Mouse (Mus musculus) ovary, postnatal 14 days (tissue): Measurements from ENCODE around the gene Gsap.
"Not testable (repeated sequence)": the region's sequence is repeated elsewhere in the genome, so short reads cannot be mapped to it uniquely, and the experiment has no call there.

Experiments
- DNase-seq: peaks from one replicate; pipeline ENCODE4 v3.0.0; 2022; ENCODE audit warnings: low spot score

Gsap gene

DNA sequence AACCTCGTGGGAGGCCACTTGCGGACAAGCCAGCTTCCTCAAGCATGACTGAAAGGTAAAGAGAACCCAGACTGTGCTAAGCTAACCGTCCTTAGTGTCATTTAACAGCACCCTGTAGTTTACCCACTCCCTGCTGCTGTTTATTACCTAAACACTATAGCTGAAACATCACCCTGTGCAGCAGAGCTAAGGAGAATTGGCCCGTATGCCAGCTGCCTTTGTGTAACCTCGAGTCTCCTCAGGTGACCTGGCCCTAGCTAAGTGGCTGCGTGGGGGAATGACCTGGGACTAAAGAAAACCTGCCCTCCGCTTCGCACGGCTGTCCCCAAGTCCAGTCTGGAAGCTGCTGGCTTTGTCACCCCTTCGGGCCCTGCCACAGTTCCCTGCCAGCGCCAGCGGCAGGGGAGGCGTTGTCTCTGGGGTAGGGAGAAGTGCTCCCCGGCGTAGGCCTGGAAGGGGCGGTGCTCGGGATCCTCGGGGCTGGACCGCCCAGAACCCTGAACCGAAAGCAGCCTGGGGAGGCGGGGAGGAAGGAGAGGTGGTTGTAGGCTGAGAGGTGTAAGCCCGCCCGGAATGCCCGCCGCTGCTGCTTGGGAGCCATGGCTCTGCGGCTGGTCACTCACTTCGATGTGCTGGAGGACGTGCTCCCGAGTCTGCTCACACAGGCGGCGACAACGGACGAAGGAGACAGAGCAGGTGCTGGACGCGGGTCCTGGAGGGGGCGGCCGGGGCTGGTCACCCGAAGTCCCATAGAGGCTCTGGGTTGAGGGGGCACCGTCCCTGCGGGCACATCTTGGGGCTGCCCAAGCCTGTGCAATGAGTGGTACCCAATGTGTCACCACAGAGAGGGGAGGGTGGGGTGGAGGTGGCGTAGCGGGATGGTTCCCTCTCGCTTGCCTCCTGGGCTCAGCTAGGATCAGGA, at the start of gene Gsap:
Gene Gsap, plus strand, starts transcription at position 492 of the 922 bp plus-strand sequence.
- peak; percentile 46 for DNase-seq

DNA sequence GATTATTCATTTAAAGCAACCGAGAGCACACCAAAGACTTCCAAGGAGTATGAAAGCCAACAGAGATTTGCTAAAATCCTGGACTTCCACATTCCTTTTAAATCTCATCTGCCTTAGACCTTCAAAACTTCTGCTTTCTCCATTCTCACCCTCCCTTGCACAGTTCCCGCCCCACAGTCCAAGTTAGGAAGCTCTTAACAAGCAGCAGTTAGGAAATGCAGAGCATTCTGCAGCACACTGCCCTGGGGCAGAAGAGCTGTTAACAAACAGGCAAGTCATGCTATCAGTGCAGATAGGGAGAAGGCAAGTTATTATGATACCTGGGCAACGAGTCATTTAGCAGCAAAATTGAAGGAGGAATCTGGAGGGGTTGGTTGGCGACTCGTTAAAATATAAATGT, 49.5 kb upstream of the Gsap start:
- no peak for DNase-seq

DNA sequence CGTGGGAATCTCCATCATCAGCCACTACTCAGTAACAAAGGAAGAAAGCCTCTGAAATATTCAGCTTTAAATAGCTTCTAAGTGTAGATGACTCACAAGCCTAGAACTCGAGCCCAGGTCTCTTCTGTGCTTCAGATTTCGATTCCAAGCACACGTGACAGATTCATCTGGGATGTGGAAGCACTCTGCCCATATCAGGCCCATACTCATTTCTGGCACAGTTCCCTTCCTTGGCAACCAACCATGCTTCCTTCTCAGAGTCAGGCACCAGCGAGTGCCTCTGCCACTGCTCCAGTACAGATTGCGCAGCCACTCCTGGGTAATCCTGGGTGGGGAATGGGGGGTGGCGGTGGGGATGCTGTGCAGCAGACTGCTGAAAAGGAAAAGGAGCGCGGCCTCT, 46.5 kb upstream of the Gsap start:
- DNase-seq: peak; percentile 39

DNA sequence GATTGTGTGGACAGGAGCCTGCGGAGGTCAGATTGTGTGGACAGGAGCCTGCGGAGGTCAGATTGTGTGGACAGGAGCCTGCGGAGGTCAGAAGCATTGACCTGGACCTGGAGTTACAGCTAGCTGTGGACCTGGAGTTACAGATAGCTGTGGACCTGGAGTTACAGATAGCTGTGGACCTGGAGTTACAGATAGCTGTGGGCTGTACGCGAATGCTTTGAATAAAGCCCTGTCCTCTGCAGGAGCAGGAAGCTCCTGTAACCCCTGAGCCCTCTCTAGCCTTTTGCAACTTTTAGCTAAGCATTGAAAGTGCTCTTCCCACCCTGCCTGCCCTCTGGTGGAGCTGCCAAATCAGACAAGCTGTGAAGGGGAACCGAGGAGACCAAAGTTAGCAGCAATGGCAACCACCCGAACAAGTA, 44.9 kb upstream of the Gsap start:
- not testable (repeated sequence) for DNase-seq

GRCm38 (mm10) chr5:21141626-21142025, 44.4 kb upstream of the Gsap start:
- no peak for DNase-seq

GRCm38 (mm10) chr5:21143032-21143431, 43.0 kb upstream of the Gsap start:
- no peak for DNase-seq

GRCm38 (mm10) chr5:21144506-21145169, 41.4 kb upstream of the Gsap start:
- no peak for DNase-seq

DNA sequence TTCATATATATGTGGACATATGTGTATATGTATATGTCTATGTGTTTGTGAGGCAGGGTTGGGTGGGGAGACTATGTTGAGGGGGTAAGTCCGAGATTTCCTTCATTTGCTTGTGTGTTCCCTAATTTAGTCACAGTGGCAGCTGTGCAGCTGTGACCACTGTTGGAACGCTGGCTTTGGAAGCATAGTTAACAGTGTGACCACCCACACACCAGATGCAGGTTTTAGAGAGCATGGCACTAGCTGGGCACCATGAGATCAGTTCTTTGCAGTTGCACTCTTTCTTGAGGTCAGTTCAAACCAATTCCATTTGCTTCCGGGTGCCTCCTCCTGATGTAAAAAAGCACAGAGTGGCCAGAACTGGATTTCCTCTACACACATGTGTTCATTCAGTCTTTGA, 37.7 kb upstream of the Gsap start:
- no peak for DNase-seq

GRCm38 (mm10) chr5:21153672-21154071, 32.4 kb upstream of the Gsap start:
- no peak for DNase-seq

DNA sequence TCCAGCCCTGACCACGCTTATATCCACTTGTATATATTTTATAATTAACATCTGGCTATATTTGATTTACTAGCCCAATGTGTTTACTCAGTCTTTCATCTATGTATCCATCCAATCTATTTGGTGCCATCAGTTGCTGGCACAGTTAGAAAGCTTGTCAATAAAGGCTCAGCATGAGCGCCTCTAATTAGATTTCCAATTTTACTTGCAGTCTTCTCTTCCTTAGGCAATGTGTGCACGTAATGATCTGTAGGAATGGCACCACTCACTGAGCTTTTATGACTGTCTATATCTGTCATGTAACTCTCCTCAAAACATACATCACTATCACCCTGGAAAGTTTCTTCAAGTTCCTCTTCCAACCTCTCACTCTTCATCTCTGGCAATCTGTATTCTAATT, 29.3 kb upstream of the Gsap start:
- no peak for DNase-seq

- no peak for DNase-seq
Measured at GRCm38 (mm10) chr5:21159536-21159935, 26.5 kb upstream of the Gsap start.

GRCm38 (mm10) chr5:21160781-21161180, 25.3 kb upstream of the Gsap start:
- no peak for DNase-seq

DNA sequence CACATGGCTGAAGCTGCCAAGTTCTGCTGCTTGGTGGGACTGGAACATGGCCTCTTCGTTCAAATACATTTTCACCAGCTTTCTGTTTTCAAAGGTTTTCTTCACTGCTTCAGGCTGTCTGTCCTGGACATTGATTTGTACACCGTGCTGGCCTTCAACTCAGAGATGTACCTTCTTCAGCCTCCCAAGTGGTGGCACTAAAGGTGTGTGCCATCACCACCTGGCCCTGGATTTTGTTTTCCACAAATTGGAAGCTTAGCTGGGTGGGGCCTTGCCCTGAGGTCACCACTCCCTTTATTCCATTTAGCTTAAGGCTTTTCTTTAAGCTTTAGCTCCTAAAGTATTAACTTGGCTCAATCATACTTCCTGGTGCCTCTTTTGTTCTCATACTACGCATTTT, 22.6 kb upstream of the Gsap start:
- no peak for DNase-seq

DNA sequence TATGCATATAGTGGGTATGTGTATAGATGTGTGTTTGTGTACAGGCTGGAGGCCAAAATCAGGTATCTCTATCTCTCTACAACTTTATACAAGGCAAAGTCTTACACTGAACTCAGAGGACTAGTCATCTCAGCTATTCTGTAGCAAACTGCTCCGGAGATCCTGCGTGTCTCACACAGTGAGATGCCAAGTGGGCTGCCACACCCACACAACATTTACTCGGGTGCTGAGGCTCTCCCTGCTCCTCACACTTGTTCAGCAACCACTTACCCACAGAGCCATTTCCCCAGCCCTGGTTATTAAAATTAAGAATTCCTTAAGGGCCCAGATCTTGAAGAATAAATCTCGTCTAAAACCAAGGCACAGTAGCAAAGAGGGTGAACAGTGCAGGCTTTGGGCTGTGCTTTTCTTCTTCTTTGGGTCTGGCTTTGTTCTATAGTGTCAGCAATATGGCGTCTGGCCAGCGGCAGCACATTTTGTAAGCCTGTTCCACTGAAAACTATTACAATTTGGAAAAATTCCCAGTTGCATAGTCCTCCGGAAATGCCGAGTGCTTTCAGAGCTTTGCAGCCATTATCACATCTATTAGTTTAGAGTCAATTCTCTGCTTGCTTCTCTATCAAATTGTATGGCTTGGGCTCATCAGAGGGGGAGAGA, 17.2 kb upstream of the Gsap start:
- no peak for DNase-seq

DNA sequence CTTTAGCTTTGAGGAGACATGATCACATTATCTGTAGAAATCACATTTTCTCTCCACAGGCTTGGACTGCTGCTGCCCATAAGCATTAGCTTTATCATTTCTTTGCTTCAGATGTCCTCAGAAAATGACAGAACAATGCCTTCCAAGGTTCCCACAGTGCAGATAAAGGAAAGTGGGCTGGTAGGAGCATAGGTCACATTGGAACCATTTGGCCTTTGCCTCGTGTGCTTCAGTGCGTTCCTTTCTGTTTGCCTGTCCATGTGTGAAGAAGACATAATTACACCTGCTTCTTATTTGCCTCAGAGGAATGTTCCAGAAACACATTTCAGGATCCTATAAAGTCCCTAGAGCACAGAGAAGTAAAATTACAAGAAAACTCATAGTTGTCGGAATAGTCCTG, 16.7 kb upstream of the Gsap start:
- DNase-seq: no peak

GRCm38 (mm10) chr5:21169877-21170276, 16.2 kb upstream of the Gsap start:
- no peak for DNase-seq

DNA sequence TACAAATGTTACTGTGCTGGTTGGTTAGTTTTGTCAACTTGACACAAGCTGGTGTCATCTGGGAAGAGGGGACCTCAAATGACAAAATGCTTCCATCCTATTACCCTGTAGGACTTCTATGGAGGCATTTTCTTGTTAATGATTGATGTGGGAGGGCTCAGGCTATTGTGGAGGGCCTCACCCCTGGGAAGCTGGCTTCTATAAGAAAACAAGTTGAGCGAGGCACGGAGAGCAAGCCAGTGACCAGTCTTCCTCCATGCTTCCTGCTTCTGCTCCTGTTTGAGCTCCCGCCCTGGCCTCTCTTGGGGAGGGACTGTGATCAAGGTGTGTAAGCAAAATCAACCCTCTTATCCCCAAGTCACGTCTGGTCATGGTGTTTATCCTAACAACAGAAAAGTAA, 15.6 kb upstream of the Gsap start:
- no peak for DNase-seq

DNA sequence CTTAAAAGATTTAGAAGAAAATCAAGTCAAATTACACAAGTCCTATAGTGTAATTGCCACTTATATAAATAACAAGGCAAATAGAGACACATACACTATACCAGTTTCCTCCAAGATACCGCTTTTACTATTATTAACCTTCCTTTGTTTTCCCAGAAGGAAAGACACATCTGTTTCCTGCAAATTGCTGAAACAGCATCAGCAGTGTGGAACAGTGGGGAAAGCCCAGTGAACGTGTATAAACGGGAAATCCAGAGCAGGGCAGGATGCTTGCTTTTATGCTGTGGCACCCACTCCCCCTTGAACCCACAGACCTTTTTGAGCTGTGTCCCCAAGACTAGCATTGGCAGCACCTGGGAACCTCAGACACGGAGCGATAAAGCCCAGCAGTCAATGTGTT, 15.2 kb upstream of the Gsap start:
- no peak for DNase-seq

- DNase-seq: no peak
Measured at GRCm38 (mm10) chr5:21171336-21171735, 14.7 kb upstream of the Gsap start.

GRCm38 (mm10) chr5:21172316-21172715, 13.7 kb upstream of the Gsap start:
- DNase-seq: no peak

GRCm38 (mm10) chr5:21175132-21176112, 10.6 kb upstream of the Gsap start:
- DNase-seq: no peak

- no peak for DNase-seq
Measured at GRCm38 (mm10) chr5:21179496-21179895, 6.6 kb upstream of the Gsap start.
